Mouse (Mus musculus): ENCODE results near the gene Kif22. TPM values are rescaled to one million over a fixed set of nuclear protein-coding genes. Genes with fewer than 3 reads are reported as not detected.
A peak's percentile ranks its signal among the peaks of the same experiment; 100 is the strongest.

Kif22 gene
- polyA plus RNA-seq, 1 experiment from 2014 or later, result 200 TPM

DNA sequence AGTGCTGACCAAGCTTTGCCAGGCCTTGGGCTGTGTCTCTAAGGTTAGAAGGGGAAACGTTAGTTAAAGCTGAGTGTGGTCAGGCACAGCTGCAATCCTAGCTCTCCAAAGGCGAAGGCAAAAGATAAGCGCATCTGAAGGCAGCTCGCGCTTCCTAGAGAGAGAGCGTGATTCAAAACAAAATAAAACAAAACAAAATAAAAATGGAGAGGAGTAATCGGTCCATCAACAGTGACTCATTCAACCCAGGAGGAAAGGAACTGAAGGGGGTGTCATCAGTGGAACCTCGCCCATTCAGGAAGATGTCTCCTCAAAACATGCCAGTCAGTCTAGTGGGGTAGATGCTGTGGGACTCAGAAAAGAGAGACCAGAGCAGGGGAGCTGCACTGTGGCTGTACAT, 40.0 kb upstream of the Kif22 start:
- no peaks in the 10 kb centered on the region for H3K9me3 ChIP-seq
- 84% methylated on average over 8 of the region's 8 CpGs for WGBS
- no peak for DNase-seq (ENCODE audit: low spot score)

DNA sequence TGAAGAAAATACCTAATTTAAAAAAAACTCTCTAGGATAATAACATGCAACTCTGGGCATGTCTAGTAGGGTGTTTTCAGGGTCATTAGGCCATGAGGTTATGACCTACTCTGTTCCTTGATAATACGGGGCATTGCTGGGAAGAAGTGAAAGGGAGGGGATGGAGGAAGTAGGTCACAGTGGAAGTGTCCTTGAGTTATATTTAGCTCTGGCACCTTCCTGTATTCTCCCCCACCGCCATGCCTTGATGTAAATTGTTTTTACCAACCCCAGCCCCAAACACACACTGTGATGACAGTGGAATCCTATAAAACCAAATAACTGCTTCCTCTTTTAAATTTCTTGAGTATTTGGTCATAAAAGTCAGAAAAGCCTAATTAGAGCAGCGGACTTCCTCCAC, 37.8 kb upstream of the Kif22 start:
- DNase-seq (ENCODE audit: low spot score), result no peak
- Histone ChIP-seq H3K27ac (replicated peaks) (no peak overlapping the region), H3K4me3 (no peak overlapping the region), H3K4me1 (no peaks in the 10 kb centered on the region), H3K36me3 (replicated peaks) (no peaks in the 10 kb centered on the region), H3K9me3 (0 out of 2 replicates have a peak, but pooled peaks cover 3% of the 10 kb centered on the region), H3K27me3 (replicated peaks; ENCODE audit: low read depth, poor library complexity, severe bottlenecking) (no peaks in the 10 kb centered on the region)
- WGBS, result 58% methylated on average over 3 of the region's 3 CpGs

More for the DNA sequence above, 40.0 kb upstream of the Kif22 start:
- H3K4me1 ChIP-seq, result no peaks in the 10 kb centered on the region
- H3K4me3 ChIP-seq, result no peak overlapping the region
- H3K36me3 ChIP-seq (replicated peaks), result no peaks in the 10 kb centered on the region
- H3K27ac ChIP-seq (replicated peaks), result no peak overlapping the region
- no peaks in the 10 kb centered on the region for H3K27me3 ChIP-seq (replicated peaks; ENCODE audit: low read depth, poor library complexity, severe bottlenecking)

DNA sequence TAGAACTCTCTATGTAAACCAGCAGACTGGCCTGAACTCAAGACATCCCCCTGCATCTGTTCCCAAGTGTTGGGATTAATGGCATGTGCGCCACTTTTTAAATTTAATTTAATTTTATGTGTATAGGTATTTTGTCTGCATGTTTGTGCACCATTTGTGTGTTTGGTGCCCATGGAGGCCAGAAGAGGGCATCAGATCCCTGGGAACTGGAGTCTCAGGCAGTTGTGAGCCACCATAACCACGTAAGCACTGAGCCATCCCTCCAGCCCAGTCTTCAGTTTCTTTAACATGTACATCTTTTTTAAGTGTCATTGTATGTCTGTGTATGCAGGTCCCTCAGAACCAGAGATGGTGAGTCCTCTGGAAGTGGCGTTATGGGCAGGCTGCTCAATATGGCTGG, 35.4 kb upstream of the Kif22 start:
- Histone ChIP-seq H3K4me3 (no peak overlapping the region), H3K27me3 (replicated peaks; ENCODE audit: low read depth, poor library complexity, severe bottlenecking) (no peaks in the 10 kb centered on the region), H3K27ac (replicated peaks) (no peak overlapping the region), H3K4me1 (no peaks in the 10 kb centered on the region), H3K9me3 (0 out of 2 replicates have a peak, but pooled peaks cover 5% of the 10 kb centered on the region), H3K36me3 (replicated peaks) (no peaks in the 10 kb centered on the region)
- DNase-seq (ENCODE audit: low spot score), result no peak
- 80% methylated on average over 3 of the region's 3 CpGs for WGBS

DNA sequence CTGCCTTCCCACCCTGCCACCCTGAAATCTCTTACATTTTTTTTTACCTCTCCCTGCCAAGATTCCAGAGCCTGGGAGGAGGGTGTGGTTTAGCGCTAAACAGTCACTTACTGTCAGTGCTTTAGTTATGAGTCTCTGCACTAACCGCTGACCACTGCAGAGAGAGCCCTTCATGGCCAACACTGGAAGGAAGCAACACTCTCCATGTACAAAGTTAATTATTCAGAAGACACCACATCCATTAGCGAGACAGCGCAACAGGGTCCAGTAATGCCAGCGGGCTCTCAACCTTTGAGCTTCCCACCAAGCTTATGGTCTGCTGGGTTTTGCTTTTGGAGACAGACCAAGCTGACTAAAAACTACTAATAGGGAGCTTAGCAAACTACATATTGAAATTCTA, 33.9 kb upstream of the Kif22 start:
- H3K9me3 ChIP-seq, result 0 out of 2 replicates have a peak, but pooled peaks cover 5% of the 10 kb centered on the region
- 0 out of 2 replicates have a peak, but pooled peaks cover 3% of the 10 kb centered on the region for H3K4me1 ChIP-seq
- H3K27ac ChIP-seq (replicated peaks), result no peak overlapping the region
- no peak overlapping the region for H3K4me3 ChIP-seq
- 91% methylated on average over 5 of the region's 5 CpGs for WGBS
- DNase-seq (ENCODE audit: low spot score), result no peak
- H3K27me3 ChIP-seq (replicated peaks; ENCODE audit: low read depth, poor library complexity, severe bottlenecking), result no peaks in the 10 kb centered on the region
- no peaks in the 10 kb centered on the region for H3K36me3 ChIP-seq (replicated peaks)

DNA sequence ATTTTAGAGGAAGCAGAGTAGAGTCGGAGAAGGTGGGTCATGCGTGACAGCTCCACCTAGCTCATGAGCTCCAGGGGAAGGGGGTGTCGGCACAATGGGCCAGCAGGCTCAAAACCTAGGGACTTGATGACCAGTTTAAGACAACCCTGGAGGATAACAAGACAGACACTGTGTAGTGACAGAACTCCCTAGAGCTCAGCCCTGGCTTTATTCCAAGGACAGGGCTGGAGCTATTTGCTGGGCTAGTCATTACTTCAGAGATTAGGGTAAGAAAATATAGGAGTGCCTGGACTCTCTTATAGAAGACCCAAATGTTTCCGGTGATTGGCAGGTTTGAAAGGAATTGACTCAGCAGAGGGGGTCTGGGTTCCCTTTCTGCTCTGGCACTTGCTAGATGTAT, 30.9 kb upstream of the Kif22 start:
- Histone ChIP-seq H3K4me1 (0 out of 2 replicates have a peak, but pooled peaks cover 3% of the 10 kb centered on the region), H3K27me3 (replicated peaks; ENCODE audit: low read depth, poor library complexity, severe bottlenecking) (no peaks in the 10 kb centered on the region), H3K27ac (replicated peaks) (no peak overlapping the region), H3K4me3 (no peak overlapping the region), H3K36me3 (replicated peaks) (no peaks in the 10 kb centered on the region), H3K9me3 (0 out of 2 replicates have a peak, but pooled peaks cover 5% of the 10 kb centered on the region)
- DNase-seq (ENCODE audit: low spot score), result no peak
- 82% methylated on average over 4 of the region's 4 CpGs for WGBS

DNA sequence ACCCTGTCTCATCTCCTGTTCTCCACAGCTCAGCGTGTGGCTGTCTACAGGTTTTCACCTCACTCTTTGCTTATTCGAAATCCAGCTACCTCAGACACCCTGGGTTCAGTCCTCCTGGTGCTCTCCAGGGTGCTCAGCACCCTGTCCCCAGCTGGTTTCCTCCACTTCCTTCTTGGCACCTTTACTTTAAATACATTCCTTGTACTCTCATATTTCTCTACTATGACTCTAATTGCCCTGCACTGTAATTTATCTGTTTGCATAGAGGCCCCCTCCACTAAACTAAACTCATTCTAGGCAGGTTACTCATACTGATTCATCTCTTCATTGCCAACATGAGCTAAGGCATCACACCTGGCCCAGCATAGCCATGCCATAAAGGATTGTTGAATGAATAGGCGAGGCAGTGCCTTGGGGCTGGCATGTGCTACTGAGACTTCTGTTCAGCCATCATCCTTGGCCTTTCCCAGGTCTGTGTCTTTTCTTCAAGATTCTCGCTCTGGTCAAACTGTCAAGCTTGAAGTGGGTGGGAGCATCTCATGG, 28.7 kb upstream of the Kif22 start:
- H3K4me1 ChIP-seq, result 0 out of 2 replicates have a peak, but pooled peaks cover 3% of the 10 kb centered on the region
- no peak for DNase-seq (ENCODE audit: low spot score)
- no peak overlapping the region for H3K4me3 ChIP-seq
- WGBS, result 72% methylated on average over 4 of the region's 4 CpGs
- no peaks in the 10 kb centered on the region for H3K36me3 ChIP-seq (replicated peaks)
- no peaks in the 10 kb centered on the region for H3K27me3 ChIP-seq (replicated peaks; ENCODE audit: low read depth, poor library complexity, severe bottlenecking)
- H3K9me3 ChIP-seq, result 0 out of 2 replicates have a peak, but pooled peaks cover 5% of the 10 kb centered on the region
- H3K27ac ChIP-seq (replicated peaks), result no peak overlapping the region

DNA sequence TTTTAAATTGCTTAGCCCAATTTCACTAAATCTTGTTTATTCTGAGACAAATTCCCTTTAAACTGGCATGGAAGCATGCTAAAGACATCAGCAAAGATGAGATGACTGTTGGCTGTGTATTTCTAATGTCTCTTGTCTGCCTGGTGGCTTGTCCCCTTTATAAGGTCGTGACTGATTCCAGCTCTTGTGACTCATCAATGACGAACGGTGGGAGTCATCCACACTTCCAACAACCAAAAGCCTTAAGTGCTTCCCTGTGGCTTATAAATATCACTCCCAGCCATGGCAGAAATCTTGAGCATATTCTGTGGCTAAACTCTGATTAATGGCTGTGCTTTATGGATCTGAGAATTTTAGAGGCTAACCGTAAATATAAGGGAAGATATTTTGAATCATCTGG, 24.0 kb upstream of the Kif22 start:
- Histone ChIP-seq H3K4me3 (no peak overlapping the region), H3K9me3 (no peaks in the 10 kb centered on the region), H3K27ac (replicated peaks) (no peak overlapping the region), H3K27me3 (replicated peaks; ENCODE audit: low read depth, poor library complexity, severe bottlenecking) (no peaks in the 10 kb centered on the region), H3K36me3 (replicated peaks) (no peaks in the 10 kb centered on the region), H3K4me1 (no peaks in the 10 kb centered on the region)
- 89% methylated on average over 4 of the region's 4 CpGs for WGBS
- no peak for DNase-seq (ENCODE audit: low spot score)

DNA sequence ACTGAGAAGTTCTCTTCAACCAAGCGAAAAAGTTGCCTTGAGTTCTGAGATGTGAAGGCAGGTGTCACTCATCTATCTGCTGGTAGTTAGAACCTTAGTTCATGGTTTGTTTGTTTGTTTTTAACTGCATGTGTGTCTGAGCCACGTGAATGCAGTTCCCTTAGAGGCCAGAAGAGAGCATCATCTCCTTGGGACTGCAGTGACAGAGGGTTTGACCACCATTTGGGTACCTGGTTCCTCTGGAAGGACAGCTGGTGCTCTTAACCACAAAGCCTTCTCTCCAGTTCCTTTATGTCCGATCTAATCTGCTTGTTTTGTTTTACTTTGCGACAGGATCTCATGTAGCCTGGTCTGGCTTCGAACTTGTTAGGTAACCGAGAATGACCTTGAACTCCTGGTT, 23.3 kb upstream of the Kif22 start:
- Histone ChIP-seq H3K27ac (replicated peaks) (no peak overlapping the region), H3K9me3 (no peaks in the 10 kb centered on the region), H3K36me3 (replicated peaks) (no peaks in the 10 kb centered on the region), H3K27me3 (replicated peaks; ENCODE audit: low read depth, poor library complexity, severe bottlenecking) (no peaks in the 10 kb centered on the region), H3K4me3 (no peak overlapping the region), H3K4me1 (no peaks in the 10 kb centered on the region)
- WGBS, result 85% methylated on average over 6 of the region's 6 CpGs
- DNase-seq (ENCODE audit: low spot score), result no peak

DNA sequence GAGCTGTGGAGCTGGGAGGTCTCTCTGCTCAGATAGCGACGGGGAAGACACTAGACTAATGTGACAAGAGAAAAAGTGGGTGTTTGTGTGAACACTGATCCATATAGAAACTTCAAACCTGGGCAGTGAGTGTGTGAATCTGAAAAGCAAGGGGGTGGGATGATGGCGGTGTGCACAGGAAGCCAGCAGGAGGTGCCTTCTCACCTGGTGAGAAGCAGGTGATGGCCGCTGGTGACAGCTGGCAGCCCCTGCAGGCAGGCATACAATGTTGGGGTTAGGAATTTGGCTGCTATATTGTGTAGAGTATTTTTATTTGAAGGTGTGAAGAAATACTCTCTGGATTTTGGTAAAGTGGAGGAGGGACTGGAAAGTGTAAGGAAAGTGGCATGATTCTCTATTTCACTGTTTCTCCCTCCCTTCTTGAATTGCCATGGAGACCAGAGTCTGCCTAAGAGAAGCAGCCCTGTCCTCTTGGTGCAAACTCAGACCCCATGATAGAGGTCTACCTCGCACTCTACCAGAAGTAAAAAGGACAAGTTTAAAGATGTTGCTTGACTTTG, 12.8 kb upstream of the Kif22 start:
- 70% methylated on average over 5 of the region's 5 CpGs for WGBS

DNA sequence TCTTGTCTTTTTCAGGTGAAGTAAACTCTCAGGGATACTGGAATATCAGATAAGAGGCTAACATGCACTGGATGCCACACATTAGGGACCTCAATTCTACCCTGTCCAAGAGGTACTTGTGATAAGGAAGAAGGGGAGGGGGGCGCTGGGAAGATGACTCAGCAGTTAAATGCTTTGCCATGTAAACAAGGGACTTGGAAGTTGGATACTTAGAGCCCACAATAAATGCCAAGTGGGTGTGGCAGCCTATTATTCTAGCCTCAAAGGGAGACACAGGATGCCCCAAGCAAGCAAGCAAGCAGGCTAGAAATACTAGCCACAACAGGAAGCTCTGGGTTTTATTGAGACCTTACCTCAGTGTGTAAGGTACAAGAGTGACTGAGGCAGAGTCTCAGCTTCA, 11.0 kb downstream of the Kif22 start:
- no peak for DNase-seq (ENCODE audit: low spot score)
- H3K9me3 ChIP-seq, result no peaks in the 10 kb centered on the region
- WGBS, result 86% methylated on average over 1 of the region's 1 CpGs
- no peak overlapping the region for H3K27ac ChIP-seq (replicated peaks)
- H3K4me1 ChIP-seq, result peaks cover 12% of the 10 kb centered on the region
- H3K27me3 ChIP-seq (replicated peaks; ENCODE audit: low read depth, poor library complexity, severe bottlenecking), result no peaks in the 10 kb centered on the region
- H3K4me3 ChIP-seq, result no peak overlapping the region
- H3K36me3 ChIP-seq (replicated peaks), result peaks cover 86% of the 10 kb centered on the region

More for the DNA sequence above, 12.8 kb upstream of the Kif22 start:
- no peak overlapping the region for H3K27ac ChIP-seq (replicated peaks)
- no peak overlapping the region for H3K4me3 ChIP-seq
- no peaks in the 10 kb centered on the region for H3K27me3 ChIP-seq (replicated peaks; ENCODE audit: low read depth, poor library complexity, severe bottlenecking)
- no peaks in the 10 kb centered on the region for H3K4me1 ChIP-seq
- no peaks in the 10 kb centered on the region for H3K9me3 ChIP-seq
- H3K36me3 ChIP-seq (replicated peaks), result no peaks in the 10 kb centered on the region
- no peak for DNase-seq (ENCODE audit: low spot score)

DNA sequence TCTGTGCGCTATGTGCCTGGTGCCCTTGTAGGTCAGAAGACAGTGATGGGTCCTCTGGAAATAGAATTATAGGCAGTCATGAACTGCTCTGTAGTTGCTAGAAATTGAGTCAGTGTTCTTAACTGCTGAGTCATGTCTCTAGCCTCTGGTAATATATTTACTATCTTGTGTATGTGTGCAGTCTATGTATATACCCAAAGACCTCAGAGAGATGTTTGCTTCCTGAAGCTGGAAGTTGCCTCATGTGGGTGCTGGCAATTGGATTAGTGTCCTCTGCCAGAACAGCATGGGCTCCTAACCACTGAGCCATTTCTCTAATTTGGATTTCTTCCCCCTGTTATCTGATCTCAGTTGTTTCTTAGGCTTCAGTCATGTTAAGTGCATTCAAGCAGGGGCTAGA, 12.1 kb downstream of the Kif22 start:
- DNase-seq (ENCODE audit: low spot score), result no peak
- Histone ChIP-seq H3K4me1 (peaks cover 15% of the 10 kb centered on the region), H3K27ac (replicated peaks) (no peak overlapping the region), H3K4me3 (no peak overlapping the region), H3K27me3 (replicated peaks; ENCODE audit: low read depth, poor library complexity, severe bottlenecking) (no peaks in the 10 kb centered on the region), H3K9me3 (no peaks in the 10 kb centered on the region), H3K36me3 (replicated peaks) (peaks cover 80% of the 10 kb centered on the region)
- 95% methylated on average over 1 of the region's 1 CpGs for WGBS

DNA sequence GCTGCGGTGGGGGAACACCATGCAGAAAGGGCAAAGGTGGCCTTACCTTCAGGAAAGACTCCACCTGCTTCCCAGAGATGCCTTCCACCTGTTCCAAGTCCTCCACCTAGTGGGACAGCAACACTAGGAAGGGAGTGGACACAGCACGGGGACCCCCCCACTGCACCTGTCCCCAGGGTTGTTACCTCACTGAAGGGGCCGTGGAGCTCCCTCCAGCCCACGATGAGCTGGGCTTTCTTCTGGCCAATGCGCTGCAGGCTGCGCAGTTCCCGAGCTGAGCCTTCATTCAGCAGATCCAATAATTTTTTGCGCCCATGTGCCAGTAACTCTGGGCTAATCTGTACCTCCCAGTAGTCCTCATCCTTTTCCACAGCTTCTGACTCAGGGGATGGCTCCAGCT, 14.4 kb downstream of the Kif22 start:
- 72% methylated on average over 8 of the region's 8 CpGs for WGBS
- Histone ChIP-seq H3K4me3 (peak overlapping the region; percentile 86), H3K9me3 (no peaks in the 10 kb centered on the region), H3K4me1 (peaks cover 38% of the 10 kb centered on the region), H3K27me3 (replicated peaks; ENCODE audit: low read depth, poor library complexity, severe bottlenecking) (no peaks in the 10 kb centered on the region), H3K36me3 (replicated peaks) (peaks cover 80% of the 10 kb centered on the region), H3K27ac (replicated peaks) (peak overlapping the region; percentile 100)
- no peak for DNase-seq (ENCODE audit: low spot score)

DNA sequence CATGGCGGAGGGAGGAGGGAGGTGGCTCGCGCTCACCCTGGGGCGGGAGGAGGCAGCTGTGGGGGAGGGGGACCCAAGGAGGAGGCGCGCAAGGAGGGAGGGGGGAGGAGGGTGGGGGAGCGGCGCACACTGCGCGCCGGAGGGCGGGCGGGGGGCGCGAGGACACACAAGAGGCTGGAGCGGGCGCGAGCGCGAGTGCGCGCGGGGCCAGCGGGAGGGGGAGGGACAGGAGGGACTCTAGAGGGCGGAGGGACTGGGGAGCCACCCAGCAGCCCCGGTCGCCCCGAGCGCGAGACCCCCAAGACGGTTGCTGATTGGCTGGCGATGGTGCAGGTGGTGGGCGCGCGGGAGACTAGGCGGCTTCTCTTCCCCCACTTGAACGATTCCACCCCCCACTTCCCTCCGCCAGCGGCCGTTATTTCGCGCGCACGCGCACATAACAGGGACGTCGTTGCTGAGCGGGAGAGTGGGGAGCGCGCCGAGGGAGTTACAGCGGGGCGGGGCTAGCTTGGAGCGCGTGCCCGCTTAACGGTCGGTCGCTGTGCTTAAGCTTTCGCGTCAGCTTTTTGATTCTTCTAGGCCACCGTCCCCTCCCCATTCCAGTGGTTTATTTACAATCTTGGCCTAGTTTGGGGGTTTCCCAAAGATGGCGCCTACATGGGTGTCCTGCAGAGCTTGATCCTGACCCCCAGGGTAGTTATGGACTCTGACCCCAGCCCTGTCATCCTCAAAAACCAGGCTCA, 15.1 kb downstream of the Kif22 start, which contains the start of gene Maz:
Maz (minus strand) TSS at position 54 of the 743 bp plus-strand sequence.
- no peaks in the 10 kb centered on the region for H3K27me3 ChIP-seq (replicated peaks; ENCODE audit: low read depth, poor library complexity, severe bottlenecking)
- H3K4me1 ChIP-seq, result peaks cover 45% of the 10 kb centered on the region
- DNase-seq (ENCODE audit: low spot score), result peak; percentile 100
- H3K9me3 ChIP-seq, result no peaks in the 10 kb centered on the region
- H3K4me3 ChIP-seq, result peak within 1 kb of the TSS; percentile 86
- H3K27ac ChIP-seq (replicated peaks), result peak within 1 kb of the TSS; percentile 100
- H3K36me3 ChIP-seq (replicated peaks), result peaks cover 80% of the 10 kb centered on the region
- WGBS, result under 1% methylated on average over 62 of the region's 63 CpGs
